Mouse (Mus musculus) neutrophil, adult 59 days (primary cell): ENCODE results near the gene Arl14. TPM values are rescaled to one million over a fixed set of nuclear protein-coding genes. Genes with fewer than 3 reads are reported as not detected.

Source experiments
- total RNA-seq, 2 experiments: library from RNA; stranded (reverse); gene quantifications; 1 replicate in 1 of 2; 2 replicates in 1 of 2; pipeline ENCODE4 v1.2.4; 2023

Gene Arl14
- under 1 TPM in 1 of 2 experiments, not detected in 1; 0.29 TPM for total RNA-seq

GRCm38 (mm10) chr3:69221806-69222501 lies at the start of gene Arl14:
TSS of gene Arl14 (plus strand) at chr3:69222419.

Other genes starting within 250 kb of the Arl14 start
- 10 to 100 TPM; 11.3 to 14.0 TPM for gene Ift80, start 217.8 kb upstream of the Arl14 start, total RNA-seq
- 100 to 1,000 TPM; 136 to 143 TPM for gene Smc4, start 217.7 kb upstream of the Arl14 start, total RNA-seq
- 10 to 100 TPM; 28.6 to 31.3 TPM for gene Trim59, start 177.7 kb upstream of the Arl14 start, total RNA-seq
- gene Kpna4, start 95.3 kb upstream of the Arl14 start, total RNA-seq: 100 to 1,000 TPM; 101 to 117 TPM
- 1 to 10 TPM; 1.5 to 2.3 TPM for gene Ppm1l, start 94.4 kb downstream of the Arl14 start, total RNA-seq